ENCODE assay signal across 10 mouse cellular contexts in the genomic region with DNA sequence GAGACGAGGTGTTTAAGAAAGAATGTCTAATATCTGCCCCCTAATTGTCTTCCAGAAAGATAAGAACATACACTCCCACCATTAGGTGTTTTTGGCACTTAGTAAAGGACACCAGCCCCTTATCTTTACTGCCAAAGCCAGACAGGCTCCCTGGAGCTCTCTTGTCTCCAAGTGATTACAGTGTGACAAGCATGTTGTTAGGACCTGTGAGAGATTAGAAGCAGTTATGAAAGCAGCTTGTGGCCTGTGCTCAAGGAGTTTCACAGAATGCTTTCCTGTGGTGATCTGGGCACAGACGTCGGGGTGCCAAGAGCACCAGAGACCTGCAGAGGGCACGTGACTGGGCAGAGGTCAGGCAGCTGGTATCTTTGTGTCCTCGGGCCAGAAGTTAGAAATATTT. TPM values are rescaled to one million over a fixed set of nuclear protein-coding genes. Genes with fewer than 3 reads are reported as not detected.
A peak's percentile ranks its signal among the peaks of the same experiment; 100 is the strongest.
DNase-seq lines count a peak whose midpoint lies in the region; ATAC-seq and TF ChIP-seq lines count a peak whose summit lies in the region.
"Had no signal": no experiment of that assay in that cellular context is flagged by ENCODE, and none has a peak within 500 bp of the region (broad histone marks: within the 10 kb centered on the region; RNA-seq: fewer than 3 reads in every experiment).

No protein-coding gene starts in this region.

- no peaks in the 10 kb centered on the region for H3K36me3 ChIP-seq in lung, postnatal 0 days (ENCODE audit: insufficient read depth, low read length)

- H3K4me3 ChIP-seq in lung, postnatal 0 days (ENCODE audit: low read depth, low read length) = no peak overlapping the region
- H3K4me3 ChIP-seq in lung, adult 2 months (replicated peaks; ENCODE audit: extremely low read depth, low read depth, low read length) = no peak overlapping the region
- H3K4me3 ChIP-seq: neural tube, embryonic 13.5 days had no signal

- no peaks in the 10 kb centered on the region for H3K4me1 ChIP-seq in lung, postnatal 0 days (ENCODE audit: insufficient read depth, low read depth, low read length)
- H3K4me1 ChIP-seq in lung, adult 2 months (ENCODE audit: control insufficient read depth, insufficient read depth, low read length) = no peaks in the 10 kb centered on the region; the same call in 1 of the 2 replicates
- H3K4me1 ChIP-seq: neural tube, embryonic 13.5 days had no signal

- H3K4me2 ChIP-seq in lung, postnatal 0 days (replicated peaks; ENCODE audit: low read depth, low read length) = no peak overlapping the region
- H3K4me2 ChIP-seq: neural tube, embryonic 13.5 days had no signal

- H3K27ac ChIP-seq in lung, postnatal 0 days (ENCODE audit: low read length) = no peak overlapping the region
- H3K27ac ChIP-seq: neural tube, embryonic 13.5 days had no signal

- WGBS in lung, postnatal 0 days = 27% methylated on average over 5 of the region's 5 CpGs
- 32% methylated on average over 5 of the region's 5 CpGs for WGBS in lung, adult 2 months

- peak; percentile 9 for DNase-seq in lung, postnatal 0 days (ENCODE audit: low spot score)
- DNase-seq in lung, adult 2 months = no peak
- peak; percentile 10 to 11 for DNase-seq in heart, postnatal 36 days
- no peak for DNase-seq in right cerebral cortex, postnatal 10 days (ENCODE audit: low spot score in 2 of 2)
- DNase-seq in urinary bladder, postnatal 25 days (ENCODE audit: low spot score) = no peak
- DNase-seq in left cerebral cortex, adult 9 months (ENCODE audit: low spot score in 2 of 2) = no peak
- DNase-seq: gastrocnemius, postnatal 36 days had no signal

- TF ChIP-seq POLR2A in lung, adult 2 months (IDR thresholded peaks at IDR 0.05; ENCODE audit: borderline replicate concordance, extremely low read depth, low read depth, low read length) = no peak

- no peaks in the 10 kb centered on the region for H3K27me3 ChIP-seq in lung, postnatal 0 days (replicated peaks; ENCODE audit: insufficient read depth, low read length)
- H3K27me3 ChIP-seq: neural tube, embryonic 13.5 days had no signal

- no peak for TF ChIP-seq EP300 in lung, postnatal 0 days (IDR thresholded peaks at IDR 0.05)

- ATAC-seq in lung, postnatal 0 days = peak; percentile 75
- peak; percentile 94 for ATAC-seq in erythroid progenitor cell, adult 5-6 weeks (replicated peaks; ENCODE audit: low FRiP score, poor library complexity, severe bottlenecking)
- peak; percentile 33; the same call in 1 of the 2 replicates for ATAC-seq in megakaryocyte, adult 5-6 weeks (ENCODE audit: poor library complexity, severe bottlenecking)

- no peak for TF ChIP-seq CTCF in lung, postnatal 0 days (IDR thresholded peaks at IDR 0.05)
- TF ChIP-seq CTCF in lung, adult 2 months (IDR thresholded peaks at IDR 0.05; ENCODE audit: insufficient read depth, low read length) = no peak

- H3K9me3 ChIP-seq in lung, postnatal 0 days (ENCODE audit: low read length) = no peaks in the 10 kb centered on the region
- H3K9me3 ChIP-seq: neural tube, embryonic 13.5 days had no signal

- intact Hi-C loops in heart, postnatal 36 days (cut with DNase I) = no loop called here

- H3K9ac ChIP-seq in lung, postnatal 0 days (replicated peaks; ENCODE audit: low read depth) = no peak overlapping the region
- H3K9ac ChIP-seq: neural tube, embryonic 13.5 days had no signal

RNA-seq across cellular contexts. Expression of a gene that starts 49.1 kb away (rescaled TPM):
- 1.0 and 1.4 TPM in 2 replicates for polyA plus RNA-seq in lung, postnatal 0 days (2015; fragmentation: Nextera tagmentation; extraction: Ambion mirVana)
- 0.67 and 1.4 TPM in 2 replicates for polyA plus RNA-seq in lung, adult 2 months (2012; rRNA removed)
- total RNA-seq in erythroid progenitor cell, adult 5-6 weeks (2015; ENCODE audit: low replicate concordance) = not detected in 2 replicates
- not detected in 2 replicates for total RNA-seq in erythroid progenitor cell, adult 5-6 weeks (2017; ENCODE audit: low replicate concordance)
- total RNA-seq in heart, postnatal 36 days (2021) = not detected
- total RNA-seq in megakaryocyte, adult 5-6 weeks (2015) = 0.29 and 0.89 TPM in 2 replicates
- 0.51 TPM in 1 of 2 replicates, not detected in the other for total RNA-seq in megakaryocyte, adult 5-6 weeks (2017)
- total RNA-seq: gastrocnemius, postnatal 36 days had no signal

RNA-seq across cellular contexts. Expression of a gene that starts 49.9 kb away (rescaled TPM):
- polyA plus RNA-seq in lung, postnatal 0 days (2015; fragmentation: Nextera tagmentation; extraction: Ambion mirVana) = 1.8 TPM in 2 replicates
- polyA plus RNA-seq in lung, adult 2 months (2012; rRNA removed) = 21.9 and 22.7 TPM in 2 replicates
- total RNA-seq in erythroid progenitor cell, adult 5-6 weeks (2015; ENCODE audit: low replicate concordance) = 1.4 and 4.2 TPM in 2 replicates
- total RNA-seq in erythroid progenitor cell, adult 5-6 weeks (2017; ENCODE audit: low replicate concordance) = 3.1 and 8.3 TPM in 2 replicates
- 1 to 10 TPM; 2.2 to 3.3 TPM for total RNA-seq in heart, postnatal 36 days (2021)
- 6.5 and 9.3 TPM in 2 replicates for total RNA-seq in megakaryocyte, adult 5-6 weeks (2015)
- 13.4 and 18.6 TPM in 2 replicates for total RNA-seq in megakaryocyte, adult 5-6 weeks (2017)

Comparison
In these comparisons a context has a peak if more than half of its experiments do, and no peak if none do; other contexts are left out.
1. DNase-seq: peak in lung, postnatal 0 days (single experiment) and heart, postnatal 36 days (2 of 2); none in lung, adult 2 months (single experiment), right cerebral cortex, postnatal 10 days (0 of 2), urinary bladder, postnatal 25 days (single experiment) and left cerebral cortex, adult 9 months (0 of 2).
2. ATAC-seq: peak in every context shown above with its lines; median percentile 94 in erythroid progenitor cell, adult 5-6 weeks; 75 in lung, postnatal 0 days; 33 in megakaryocyte, adult 5-6 weeks.